Mouse (Mus musculus): ENCODE data around the gene E030018B13Rik. TPM values are rescaled to one million over a fixed set of nuclear protein-coding genes. Genes with fewer than 3 reads are reported as not detected.

E030018B13Rik gene
- polyA plus RNA-seq, 1 experiment from 2014 or later = not detected

Other genes starting within 250 kb of the E030018B13Rik start
- 28.2 and 33.2 TPM in 2 replicates for gene Klf13, start 22.1 kb downstream of the E030018B13Rik start, polyA plus RNA-seq (2014; fragmentation: Nextera tagmentation; extraction: Ambion mirVana)
- 0.11 and 0.49 TPM in 2 replicates for gene Trpm1, start 237.0 kb downstream of the E030018B13Rik start, polyA plus RNA-seq (2014; fragmentation: Nextera tagmentation; extraction: Ambion mirVana)